Mouse (Mus musculus) layer of hippocampus, postnatal 25 days (tissue): Measurements from ENCODE around the gene Htr7. TPM values are rescaled to one million over a fixed set of nuclear protein-coding genes. Genes with fewer than 3 reads are reported as not detected.

ENCODE experiments used
- DNase-seq, 2 experiments: peaks; one replicate each; pipeline ENCODE4 v3.0.0; 2022; ENCODE audit warnings: mixed read lengths in 2 of 2, low spot score in 1 of 2; ENCODE audit errors: extremely low spot score in 1 of 2
- total RNA-seq, 2 experiments: library from RNA; stranded (reverse); gene quantifications; 2 replicates each; pipeline ENCODE4 v1.2.3; 2021

The Htr7 gene
- total RNA-seq, 2 experiments from 2014 or later = 8.1 to 9.1 TPM

DNA sequence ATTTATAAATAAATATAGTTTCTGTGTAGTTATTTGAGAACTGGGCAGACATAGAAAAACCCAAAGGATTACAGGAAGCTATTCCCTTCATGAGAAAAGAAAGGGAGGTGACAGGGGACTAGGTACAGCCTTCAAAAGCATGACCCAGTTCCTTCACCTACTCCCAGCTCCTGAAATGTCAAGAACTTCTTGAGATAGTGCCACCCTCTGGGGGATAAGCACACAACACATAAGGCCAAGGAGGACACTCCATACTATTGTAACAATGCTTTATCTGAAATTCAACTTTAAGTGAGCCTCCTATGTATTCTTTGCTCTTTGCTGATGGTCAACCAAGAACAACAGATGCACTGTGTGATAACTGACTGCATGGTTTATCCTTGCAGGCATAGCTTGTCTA lies 82.6 kb downstream of the Htr7 start:
- DNase-seq = no peak

DNA sequence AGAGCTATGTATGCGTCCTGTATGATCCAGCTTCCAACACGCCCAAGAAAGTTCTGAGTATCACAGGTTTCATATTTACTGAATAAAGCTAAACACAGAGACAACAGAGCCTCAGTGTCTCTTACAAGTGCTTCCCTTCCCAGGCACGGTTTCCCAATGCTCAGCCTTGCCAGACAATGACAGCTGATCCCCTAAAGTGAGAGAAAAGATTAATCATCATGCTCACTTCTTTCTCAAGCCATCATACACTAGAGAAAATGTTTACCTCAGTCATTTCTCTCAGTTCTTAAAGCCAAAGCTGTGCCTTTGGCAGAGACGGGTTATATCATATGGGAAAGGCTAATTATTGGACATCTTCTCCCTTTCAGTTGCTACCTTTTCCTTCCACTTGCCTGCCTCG lies 99.7 kb downstream of the Htr7 start:
- DNase-seq = no peak

DNA sequence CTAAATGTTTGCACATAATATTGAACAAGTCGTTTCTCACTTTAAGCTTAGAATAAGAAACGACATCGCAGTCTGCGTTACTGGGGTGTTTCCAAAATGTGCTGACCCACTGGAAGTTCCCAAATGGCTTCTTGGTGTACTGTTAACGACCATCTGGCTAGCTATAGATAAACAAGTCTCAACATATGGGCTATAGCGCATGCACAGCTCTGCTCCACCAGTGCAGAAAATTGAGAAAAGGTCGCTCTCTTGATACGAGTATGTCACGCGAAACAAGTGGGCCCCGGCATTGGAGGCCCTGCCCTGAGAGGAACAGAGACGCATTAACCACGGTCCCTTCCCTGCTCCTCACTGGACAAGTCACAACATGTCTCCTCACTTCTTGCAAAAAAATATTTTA lies 101.6 kb downstream of the Htr7 start:
- DNase-seq = no peak

DNA sequence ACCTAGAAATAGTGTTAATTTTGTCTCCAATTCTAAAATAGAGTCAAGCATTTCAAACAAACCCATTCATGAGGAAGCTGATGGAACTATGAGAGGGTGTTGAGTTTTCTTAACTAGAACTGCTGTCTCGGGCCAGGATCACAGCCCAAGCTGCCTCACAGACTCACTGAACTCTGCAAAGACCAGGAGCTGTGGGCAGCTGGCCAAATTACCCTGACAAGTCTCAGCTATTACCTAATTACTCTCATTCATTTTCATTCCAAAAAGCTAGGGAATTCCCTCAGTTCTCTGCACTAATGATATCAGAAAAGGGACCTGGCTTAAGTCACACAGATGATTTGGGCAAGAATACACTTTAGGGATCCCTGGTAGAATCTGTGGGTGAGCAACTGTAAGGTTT lies 107.4 kb downstream of the Htr7 start:
- DNase-seq = no peak

- no peak for DNase-seq
These were observed 132.3 kb downstream of the Htr7 start for GRCm38 (mm10) chr19:35924961-35925495.

DNA sequence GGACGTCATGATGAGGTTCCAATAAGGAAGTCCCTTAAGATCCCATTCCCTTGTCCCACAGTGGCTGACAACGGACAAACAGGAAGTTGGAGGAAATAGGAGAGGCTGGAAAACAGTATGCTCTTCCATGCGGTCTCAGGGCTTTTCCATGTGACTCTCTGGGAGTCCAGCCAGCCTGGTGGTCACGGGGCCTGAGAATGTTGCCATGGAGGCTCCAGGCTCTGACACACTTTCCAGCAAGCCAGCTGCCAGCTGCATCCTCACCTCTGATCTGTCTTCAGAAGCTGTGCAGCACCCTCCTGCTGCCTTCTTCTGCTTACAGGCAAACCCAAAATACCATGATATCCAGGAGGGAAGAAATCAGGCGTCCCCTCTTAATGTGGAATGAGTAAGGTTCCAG lies 132.9 kb downstream of the Htr7 start:
- peak; percentile 30 to 56 for DNase-seq

Other genes with a start within 250 kb of the Htr7 start
- gene Rpp30, start 26.2 kb upstream of the Htr7 start, total RNA-seq = 10 to 100 TPM; 16.8 to 21.5 TPM
- gene Ankrd1, start 62.6 kb upstream of the Htr7 start, total RNA-seq = not detected